Mouse (Mus musculus) heart, embryonic 12.5 days (tissue): ENCODE measurements around the gene Hist2h2ac. TPM values are rescaled to one million over a fixed set of nuclear protein-coding genes. Genes with fewer than 3 reads are reported as not detected.
"Not testable (repeated sequence)": the region's sequence is repeated elsewhere in the genome, so short reads cannot be mapped to it uniquely, and the experiment has no call there.

Source experiments
- ATAC-seq: fragments of 200-750 bp; cut with Nextera tagmentation; 2 replicates; pipeline ENCODE4 v1.8.0; 2017; ENCODE audit warnings: moderate TSS enrichment, moderate library complexity; ENCODE audit not compliant: insufficient number of reproducible peaks, low FRiP score
- H3K27ac ChIP-seq: fragments of 300-500 bp; sonication (generic); 2 replicates; pipeline ENCODE4 v1.5.1; 2016; ENCODE audit warnings: mild to moderate bottlenecking, moderate library complexity; ENCODE audit not compliant: poor library complexity, severe bottlenecking
- H3K27me3 ChIP-seq: fragments of 300-500 bp; sonication (generic); replicated peaks from 2 replicates; pipeline ENCODE4 v1.6.1; 2016; ENCODE audit warnings: mild to moderate bottlenecking, moderate library complexity
- H3K36me3 ChIP-seq: fragments of 300-500 bp; sonication (generic); 2 replicates; pipeline ENCODE4 v1.6.1; 2016; ENCODE audit warnings: mild to moderate bottlenecking, moderate library complexity
- H3K4me1 ChIP-seq: fragments of 300-500 bp; sonication (generic); replicated peaks from 2 replicates; pipeline ENCODE4 v1.6.1; 2016; ENCODE audit warnings: mild to moderate bottlenecking
- H3K4me2 ChIP-seq: fragments of 300-500 bp; sonication (generic); 2 replicates; pipeline ENCODE4 v1.6.1; 2016; ENCODE audit warnings: mild to moderate bottlenecking, moderate library complexity
- H3K4me3 ChIP-seq: fragments of 300-500 bp; sonication (generic); 2 replicates; pipeline ENCODE4 v1.5.1; 2016; ENCODE audit warnings: mild to moderate bottlenecking
- H3K9ac ChIP-seq: fragments of 300-500 bp; sonication (generic); 2 replicates; pipeline ENCODE4 v1.6.1; 2016; ENCODE audit warnings: mild to moderate bottlenecking, moderate library complexity
- H3K9me3 ChIP-seq: fragments of 300-500 bp; sonication (generic); replicated peaks from 2 replicates; pipeline ENCODE4 v1.6.1; 2016; ENCODE audit warnings: mild to moderate bottlenecking, moderate library complexity
- WGBS: fragments of 180-500 bp; shearing (Covaris S2); methylation state at CpG from one replicate; pipeline ENCODE4 v1.1.7; 2016; 5-methylcytosine and 5-hydroxymethylcytosine counted together
- polyA plus RNA-seq: library from polyadenylated mRNA; unstranded; fragments of >200 nt; fragmentation: Nextera tagmentation; extraction: Ambion mirVana; gene quantifications from 2 replicates; pipeline ENCODE4 v1.2.1, GENCODE M21; 2016

Hist2h2ac gene
- polyA plus RNA-seq, result 4.4 and 5.9 TPM in 2 replicates

GRCm38 (mm10) chr3:96220765-96221639, at the start of gene Hist2h2ac, which contains the start of gene Hist2h2be:
Gene Hist2h2ac (minus strand): TSS chr3:96220880.
Gene Hist2h2be (plus strand): TSS chr3:96221119.
- Histone ChIP-seq H3K9me3 (no peaks in the 10 kb centered on the region), H3K4me2 (peak within 1 kb of the TSS; percentile 90), H3K4me3 (peak within 1 kb of the TSS; percentile 79), H3K9ac (peak within 1 kb of the TSS; percentile 90), H3K36me3 (no peaks in the 10 kb centered on the region), H3K4me1 (peaks cover 39% of the 10 kb centered on the region), H3K27me3 (no peaks in the 10 kb centered on the region), H3K27ac (peak within 1 kb of the TSS; percentile 100)
- under 1% methylated on average over 43 of the region's 43 CpGs for WGBS
- ATAC-seq, result peak; percentile 90

- under 1% methylated on average over 45 of the region's 45 CpGs for WGBS
- peak; percentile 96 for ATAC-seq
- peak within 1 kb of the TSS; percentile 60 for H3K4me3 ChIP-seq
Measured at GRCm38 (mm10) chr3:96269511-96270474, 49.1 kb upstream of the Hist2h2ac start, which contains the start of gene Hist2h2bb. Gene Hist2h2bb (plus strand): TSS chr3:96269752.

GRCm38 (mm10) chr3:96268776-96269378, 48.2 kb upstream of the Hist2h2ac start:
- Histone ChIP-seq H3K4me2 (peak overlapping the region; percentile 95), H3K4me3 (peak overlapping the region; percentile 60), H3K27ac (peak overlapping the region; percentile 97), H3K4me1 (peaks cover 11% of the 10 kb centered on the region), H3K9ac (peak overlapping the region; percentile 71)
- not testable (repeated sequence) for H3K36me3 ChIP-seq, H3K27me3 ChIP-seq, H3K9me3 ChIP-seq
- ATAC-seq, result peak; percentile 29
- under 1% methylated on average over 11 of the region's 44 CpGs for WGBS

More at GRCm38 (mm10) chr3:96269511-96270474, 49.1 kb upstream of the Hist2h2ac start, which contains the start of gene Hist2h2bb:
- H3K4me1 ChIP-seq, result peaks cover 5% of the 10 kb centered on the region
- no peaks in the 10 kb centered on the region for H3K36me3 ChIP-seq
- peak within 1 kb of the TSS; percentile 97 for H3K27ac ChIP-seq
- H3K9ac ChIP-seq, result peak within 1 kb of the TSS; percentile 83
- H3K9me3 ChIP-seq, result no peaks in the 10 kb centered on the region
- no peaks in the 10 kb centered on the region for H3K27me3 ChIP-seq
- H3K4me2 ChIP-seq, result peak within 1 kb of the TSS; percentile 95

GRCm38 (mm10) chr3:96268051-96268775, 47.5 kb upstream of the Hist2h2ac start, which contains the start of gene Hist2h3b:
Gene Hist2h3b (plus strand): TSS chr3:96268654.
- Histone ChIP-seq H3K4me2 (peak within 1 kb of the TSS; percentile 95), H3K4me1 (peaks cover 12% of the 10 kb centered on the region), H3K27ac (peak within 1 kb of the TSS; percentile 97), H3K9ac (peak within 1 kb of the TSS; percentile 71), H3K36me3 (no peaks in the 10 kb centered on the region), H3K27me3 (no peaks in the 10 kb centered on the region), H3K4me3 (peak within 1 kb of the TSS; percentile 60), H3K9me3 (no peaks in the 10 kb centered on the region)
- peak; percentile 56 for ATAC-seq
- WGBS, result 26% methylated on average over 28 of the region's 30 CpGs

GRCm38 (mm10) chr3:96267541-96267940, 46.9 kb upstream of the Hist2h2ac start:
- H3K4me2 ChIP-seq, result no peak overlapping the region
- H3K4me1 ChIP-seq, result peaks cover 12% of the 10 kb centered on the region
- 88% methylated on average over 4 of the region's 4 CpGs for WGBS
- no peak for ATAC-seq
- peak overlapping the region; percentile 88 for H3K27ac ChIP-seq
- H3K36me3 ChIP-seq, result no peaks in the 10 kb centered on the region
- H3K27me3 ChIP-seq, result no peaks in the 10 kb centered on the region
- no peak overlapping the region for H3K9ac ChIP-seq
- H3K4me3 ChIP-seq, result no peak overlapping the region
- H3K9me3 ChIP-seq, result no peaks in the 10 kb centered on the region

- Histone ChIP-seq H3K4me1 (peaks cover 17% of the 10 kb centered on the region), H3K27ac (no peak overlapping the region), H3K4me2 (no peak overlapping the region), H3K4me3 (no peak overlapping the region), H3K9ac (no peak overlapping the region), H3K9me3 (no peaks in the 10 kb centered on the region), H3K36me3 (no peaks in the 10 kb centered on the region), H3K27me3 (no peaks in the 10 kb centered on the region)
- ATAC-seq, result no peak
- WGBS, result 57% methylated on average over 8 of the region's 8 CpGs
Measured at GRCm38 (mm10) chr3:96266132-96266710, 45.5 kb upstream of the Hist2h2ac start.

GRCm38 (mm10) chr3:96264404-96264949, 43.8 kb upstream of the Hist2h2ac start:
- ATAC-seq, result no peak
- Histone ChIP-seq H3K27me3 (no peaks in the 10 kb centered on the region), H3K4me2 (peak overlapping the region; percentile 91), H3K27ac (peak overlapping the region; percentile 99), H3K9ac (0 out of 2 replicates have a peak overlapping the region, but pooled peaks have one; percentile 78), H3K4me1 (peaks cover 17% of the 10 kb centered on the region), H3K36me3 (no peaks in the 10 kb centered on the region), H3K9me3 (no peaks in the 10 kb centered on the region), H3K4me3 (no peak overlapping the region; the same call in 1 of the 2 replicates)
- WGBS, result 81% methylated on average over 7 of the region's 7 CpGs

GRCm38 (mm10) chr3:96263558-96264403, 43.1 kb upstream of the Hist2h2ac start:
- H3K36me3 ChIP-seq, result no peaks in the 10 kb centered on the region
- peak overlapping the region; percentile 78 for H3K9ac ChIP-seq
- H3K4me1 ChIP-seq, result peaks cover 17% of the 10 kb centered on the region
- no peaks in the 10 kb centered on the region for H3K27me3 ChIP-seq
- peak overlapping the region; percentile 91 for H3K4me2 ChIP-seq
- no peak for ATAC-seq
- peak overlapping the region; percentile 99 for H3K27ac ChIP-seq
- peak overlapping the region; percentile 77 for H3K4me3 ChIP-seq
- WGBS, result 10% methylated on average over 27 of the region's 27 CpGs
- no peaks in the 10 kb centered on the region for H3K9me3 ChIP-seq

GRCm38 (mm10) chr3:96262979-96263550, 42.4 kb upstream of the Hist2h2ac start, which contains the start of gene Hist2h4:
Gene Hist2h4 (minus strand): TSS chr3:96263311.
- under 1% methylated on average over 40 of the region's 40 CpGs for WGBS
- H3K9me3 ChIP-seq, result no peaks in the 10 kb centered on the region
- H3K27me3 ChIP-seq, result no peaks in the 10 kb centered on the region

More at GRCm38 (mm10) chr3:96262979-96263550, 42.4 kb upstream of the Hist2h2ac start, which contains the start of gene Hist2h4:
- Histone ChIP-seq H3K4me3 (peak within 1 kb of the TSS; percentile 77), H3K27ac (peak within 1 kb of the TSS; percentile 99), H3K9ac (peak within 1 kb of the TSS; percentile 92), H3K4me2 (peak within 1 kb of the TSS; percentile 91), H3K4me1 (peaks cover 15% of the 10 kb centered on the region), H3K36me3 (no peaks in the 10 kb centered on the region)
- ATAC-seq, result peak; percentile 79
